Mouse (Mus musculus) CH12.LX (cell line): ENCODE measurements around the gene Inpp4b.

Source experiments
- CTCF ChIP-seq, 2 experiments: IDR thresholded peaks in 1 of 2; conservative IDR thresholded peaks in 1 of 2; 2 replicates each; pipeline ENCODE4 v1.5.1; 2011 to 2012; ENCODE audit warnings: low read depth in 2 of 2, low read length in 2 of 2, improper control_type of control experiment in 1 of 2, inconsistent platforms in 1 of 2, mild to moderate bottlenecking in 1 of 2, moderate library complexity in 1 of 2
- POLR2A ChIP-seq: IDR thresholded peaks from 2 replicates; pipeline ENCODE4 v1.6.1; 2011; ENCODE audit warnings: low read depth, mild to moderate bottlenecking, improper control_type of control experiment, low read length
- ZNF384 ChIP-seq: IDR thresholded peaks from 2 replicates; pipeline ENCODE4 v1.6.1; 2012; ENCODE audit warnings: low read depth, low read length, improper control_type of control experiment, inconsistent platforms

DNA sequence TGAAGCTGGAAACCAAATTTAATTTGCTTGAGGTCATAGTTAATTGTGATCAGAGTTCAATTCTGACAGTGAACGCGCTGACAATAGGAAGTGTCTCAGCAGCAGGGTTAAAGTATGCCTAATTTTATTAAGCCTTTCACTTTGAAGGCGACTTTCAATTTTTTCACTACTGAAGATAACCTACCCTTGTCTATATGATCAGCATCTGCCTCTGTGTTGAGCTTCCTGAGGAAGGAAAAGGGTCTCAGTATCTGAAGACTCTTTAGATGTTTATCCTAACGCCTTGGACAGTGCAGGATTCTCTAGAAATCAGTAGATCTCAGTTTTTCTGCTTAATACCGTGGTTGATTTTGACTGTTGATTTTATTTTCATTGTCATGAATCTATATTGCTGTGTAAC is 437.1 kb downstream of the Inpp4b start:
- TF ChIP-seq CTCF (conservative IDR thresholded peaks at IDR 0.05 in 1 of 2, IDR thresholded peaks at IDR 0.05 in 1 of 2; ENCODE audit: low read depth in 2 of 2, low read length in 2 of 2) (no peak), ZNF384 (no peak), POLR2A (no peak)
